Mouse (Mus musculus) layer of hippocampus, adult 2 months (tissue): ENCODE measurements at regions not wholly inside any gene's neighbourhood (a gene's known extent, or its start where the extent isn't known, plus 50 kb on each side); places are given as distances from the start of the nearest gene placed in this dataset.
A peak's percentile ranks its signal among the peaks of the same experiment; 100 is the strongest.

Experiments
- DNase-seq, 2 experiments: peaks; one replicate each; pipeline ENCODE4 v3.0.0; 2022; ENCODE audit warnings: low spot score in 2 of 2
- H3K27ac ChIP-seq: fragments of 200-600 bp; 2 replicates; pipeline ENCODE4 v1.8.1; 2022
- H3K4me3 ChIP-seq: fragments of 200-600 bp; 2 replicates; pipeline ENCODE4 v1.8.1; 2022; ENCODE audit warnings: mild to moderate bottlenecking
- CTCF ChIP-seq: fragments of 200-600 bp; conservative IDR thresholded peaks from 2 replicates; pipeline ENCODE4 v1.8.1; 2022; ENCODE audit warnings: antibody characterized with exemption, mild to moderate bottlenecking, moderate library complexity

- DNase-seq: no peak
- no peak for TF ChIP-seq CTCF
- H3K27ac ChIP-seq: no peak overlapping the region
- H3K4me3 ChIP-seq: no peak overlapping the region
Observed at GRCm38 (mm10) chr17:54821059-54821458, 522.2 kb upstream of the Slc5a7 start.

GRCm38 (mm10) chr17:54853631-54854030 is 554.8 kb upstream of the Slc5a7 start:
- Histone ChIP-seq H3K4me3 (no peak overlapping the region), H3K27ac (no peak overlapping the region)
- no peak for DNase-seq
- TF ChIP-seq CTCF: no peak

GRCm38 (mm10) chr17:54896198-54896597 is 549.0 kb upstream of the St6gal2 start:
- Histone ChIP-seq H3K4me3 (peak overlapping the region; percentile 6; the same call in 1 of the 2 replicates), H3K27ac (peak overlapping the region; percentile 46)
- DNase-seq: peak in 1 of 2 experiments; percentile 30
- no peak for TF ChIP-seq CTCF

GRCm38 (mm10) chr17:54929181-54929715 is 515.9 kb upstream of the St6gal2 start:
- TF ChIP-seq CTCF: no peak
- H3K4me3 ChIP-seq: no peak overlapping the region

GRCm38 (mm10) chr17:54943380-54944047 is 501.7 kb upstream of the St6gal2 start:
- TF ChIP-seq CTCF: no peak
- no peak overlapping the region for H3K27ac ChIP-seq
- no peak for DNase-seq
- no peak overlapping the region for H3K4me3 ChIP-seq

More at GRCm38 (mm10) chr17:54929181-54929715, 515.9 kb upstream of the St6gal2 start:
- H3K27ac ChIP-seq: no peak overlapping the region
- no peak for DNase-seq

- no peak for DNase-seq
- TF ChIP-seq CTCF: no peak
- H3K4me3 ChIP-seq: no peak overlapping the region
- no peak overlapping the region for H3K27ac ChIP-seq
Observed at GRCm38 (mm10) chr17:54944288-54944931, 500.8 kb upstream of the St6gal2 start.
